Mouse (Mus musculus): ENCODE measurements around the gene Mta2. TPM values are rescaled to one million over a fixed set of nuclear protein-coding genes. Genes with fewer than 3 reads are reported as not detected.

Gene Mta2
- total and polyA plus RNA-seq, 3 experiments: 76.9 to 183 (median 177) TPM

DNA sequence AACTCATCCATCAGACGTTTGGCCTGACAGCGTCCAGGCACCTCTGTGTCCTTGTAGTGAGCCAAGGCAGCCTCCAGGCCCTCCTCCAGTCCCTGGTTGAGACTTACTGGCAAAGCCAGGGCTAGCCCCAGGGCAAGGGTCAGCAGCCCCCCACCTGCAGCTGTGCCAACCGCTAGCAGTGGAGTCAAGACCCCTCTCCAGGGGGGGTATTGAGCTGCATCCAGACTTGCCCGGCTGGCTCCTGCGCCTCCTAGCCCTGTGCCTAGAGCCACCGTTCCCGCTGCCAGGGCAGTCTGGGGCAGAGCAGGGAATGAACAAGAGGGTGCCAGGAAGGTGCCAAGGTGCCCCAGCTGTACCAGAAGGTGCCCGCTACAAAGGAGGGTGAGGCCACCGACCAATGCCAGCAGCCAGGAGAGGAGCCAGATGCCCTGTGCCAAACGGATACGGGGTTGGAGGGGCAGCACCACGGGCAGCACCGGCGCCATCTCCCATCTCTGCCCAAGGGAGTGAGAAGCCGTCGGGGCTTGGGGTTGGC, 12.9 kb upstream of the Mta2 start:
- DNase-seq (ENCODE audit: low spot score): peak; percentile 38
- peak overlapping the region; percentile 90 for H3K4me3 ChIP-seq (ENCODE audit: low read depth, low read length)
- H3K4me1 ChIP-seq (ENCODE audit: insufficient read depth, low read depth, low read length): peaks cover 86% of the 10 kb centered on the region
- H3K27me3 ChIP-seq (ENCODE audit: insufficient read depth, low read length): no peaks in the 10 kb centered on the region
- ATAC-seq (ENCODE audit: extremely low read depth, insufficient number of reproducible peaks, low FRiP score, poor library complexity, severe bottlenecking): no peak
- no peaks in the 10 kb centered on the region for H3K9me3 ChIP-seq (replicated peaks)
- TF ChIP-seq CTCF (IDR thresholded peaks at IDR 0.05; ENCODE audit: low read depth, low read length): no peak
- no peak for TF ChIP-seq GATA1 (IDR thresholded peaks at IDR 0.05; ENCODE audit: borderline replicate concordance, low read length)
- no peak for TF ChIP-seq POLR2AphosphoS5 (IDR thresholded peaks at IDR 0.05; ENCODE audit: insufficient replicate concordance, low read depth, low read length)
- TF ChIP-seq TAL1 (conservative IDR thresholded peaks at IDR 0.05; ENCODE audit: low read depth, low read length): no peak
- no peak for TF ChIP-seq GATA2 (IDR thresholded peaks at IDR 0.05; ENCODE audit: borderline replicate concordance, low read depth, low read length)
- H3K36me3 ChIP-seq (replicated peaks): peaks cover 76% of the 10 kb centered on the region

DNA sequence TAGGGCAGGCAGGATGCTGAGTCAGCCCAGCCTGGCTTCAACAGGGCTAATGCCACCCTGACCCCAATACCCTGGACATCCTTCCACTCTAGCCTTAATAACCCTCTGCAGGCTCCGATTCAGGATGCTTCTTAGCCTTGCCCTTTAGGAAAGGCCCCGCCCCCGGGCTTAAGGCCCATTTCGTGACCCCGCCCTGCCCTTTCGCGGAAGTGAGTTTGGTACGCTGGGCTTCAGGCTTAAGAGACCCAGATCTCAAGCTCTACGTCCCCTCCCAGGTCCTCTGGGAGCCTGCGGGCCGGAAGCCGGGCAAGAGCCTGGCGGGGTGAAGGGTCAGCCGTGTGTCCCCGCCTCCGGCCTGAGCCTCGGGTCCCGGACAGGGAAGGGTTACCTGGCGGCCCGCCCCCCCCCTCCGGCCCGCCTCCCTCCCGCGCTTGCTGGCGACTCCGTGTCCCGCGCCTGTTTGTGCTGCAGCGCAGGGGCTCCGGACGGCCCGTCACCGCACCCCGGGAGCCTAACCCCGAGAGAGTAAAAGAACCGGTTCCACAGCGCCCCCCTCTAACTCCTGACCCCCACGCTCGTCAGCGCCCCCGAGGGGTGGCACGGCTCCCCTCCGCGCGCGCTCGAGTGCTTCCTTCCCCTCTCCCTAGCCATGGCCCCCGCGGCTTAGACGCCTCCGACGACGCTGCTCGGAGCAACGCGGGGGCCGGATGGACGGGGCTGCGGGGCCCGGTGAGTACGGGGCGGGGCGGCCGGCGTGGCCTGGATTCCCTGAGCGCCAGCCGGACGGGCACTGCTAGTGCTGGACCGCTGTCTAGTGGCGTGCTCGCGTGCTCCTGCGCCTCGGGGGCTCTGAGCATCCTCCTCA, 12.2 kb upstream of the Mta2 start, which contains the start of the genes Rom1 and Eml3:
Gene Rom1, minus strand, starts transcription at position 133 of the 865 bp plus-strand sequence.
Gene Eml3, plus strand, starts transcription at position 329 of the 865 bp plus-strand sequence.
- ATAC-seq (ENCODE audit: extremely low read depth, insufficient number of reproducible peaks, low FRiP score, poor library complexity, severe bottlenecking) (peak; percentile 18; the same call in 1 of the 2 replicates), DNase-seq (ENCODE audit: low spot score) (peak; percentile 87)
- H3K4me1 ChIP-seq (ENCODE audit: insufficient read depth, low read depth, low read length): peaks cover 85% of the 10 kb centered on the region
- TF ChIP-seq POLR2AphosphoS5 (IDR thresholded peaks at IDR 0.05; ENCODE audit: insufficient replicate concordance, low read depth, low read length) (no peak), CTCF (IDR thresholded peaks at IDR 0.05; ENCODE audit: low read depth, low read length) (no peak), GATA2 (IDR thresholded peaks at IDR 0.05; ENCODE audit: borderline replicate concordance, low read depth, low read length) (no peak), TAL1 (conservative IDR thresholded peaks at IDR 0.05; ENCODE audit: low read depth, low read length) (no peak)
- no peaks in the 10 kb centered on the region for H3K9me3 ChIP-seq (replicated peaks)
- peaks cover 78% of the 10 kb centered on the region for H3K36me3 ChIP-seq (replicated peaks)
- peak within 1 kb of the TSS; percentile 90 for H3K4me3 ChIP-seq (ENCODE audit: low read depth, low read length)
- H3K27me3 ChIP-seq (ENCODE audit: insufficient read depth, low read length): no peaks in the 10 kb centered on the region

DNA sequence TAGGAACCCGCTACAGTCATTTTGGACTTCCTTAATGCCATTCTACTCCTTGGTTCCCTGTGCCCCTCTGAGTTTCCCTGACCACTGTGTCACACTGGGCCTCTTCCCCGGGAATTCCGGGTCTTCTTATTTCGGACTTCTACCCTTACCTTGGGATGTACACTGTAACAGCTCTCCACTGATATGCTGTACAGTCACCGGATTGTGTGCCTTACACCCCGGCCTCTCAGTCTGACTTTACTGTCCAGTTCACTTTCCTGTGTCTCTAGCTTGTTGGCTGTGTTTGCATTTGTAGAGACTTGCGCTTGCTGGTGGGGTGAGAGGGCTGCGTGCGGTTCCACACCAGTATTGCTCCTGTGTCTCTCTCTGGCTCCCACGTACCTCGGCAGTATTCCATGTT, 11.6 kb upstream of the Mta2 start:
- Histone ChIP-seq H3K4me3 (ENCODE audit: low read depth, low read length) (peak overlapping the region; percentile 90), H3K27me3 (ENCODE audit: insufficient read depth, low read length) (no peaks in the 10 kb centered on the region), H3K4me1 (ENCODE audit: insufficient read depth, low read depth, low read length) (peaks cover 86% of the 10 kb centered on the region), H3K36me3 (replicated peaks) (peaks cover 80% of the 10 kb centered on the region), H3K9me3 (replicated peaks) (no peaks in the 10 kb centered on the region)
- ATAC-seq (ENCODE audit: extremely low read depth, insufficient number of reproducible peaks, low FRiP score, poor library complexity, severe bottlenecking) (no peak), DNase-seq (ENCODE audit: low spot score) (no peak)
- TF ChIP-seq TAL1 (conservative IDR thresholded peaks at IDR 0.05; ENCODE audit: low read depth, low read length) (no peak), POLR2AphosphoS5 (IDR thresholded peaks at IDR 0.05; ENCODE audit: insufficient replicate concordance, low read depth, low read length) (no peak), CTCF (IDR thresholded peaks at IDR 0.05; ENCODE audit: low read depth, low read length) (no peak), GATA2 (IDR thresholded peaks at IDR 0.05; ENCODE audit: borderline replicate concordance, low read depth, low read length) (no peak), GATA1 (IDR thresholded peaks at IDR 0.05; ENCODE audit: borderline replicate concordance, low read length) (no peak)

DNA sequence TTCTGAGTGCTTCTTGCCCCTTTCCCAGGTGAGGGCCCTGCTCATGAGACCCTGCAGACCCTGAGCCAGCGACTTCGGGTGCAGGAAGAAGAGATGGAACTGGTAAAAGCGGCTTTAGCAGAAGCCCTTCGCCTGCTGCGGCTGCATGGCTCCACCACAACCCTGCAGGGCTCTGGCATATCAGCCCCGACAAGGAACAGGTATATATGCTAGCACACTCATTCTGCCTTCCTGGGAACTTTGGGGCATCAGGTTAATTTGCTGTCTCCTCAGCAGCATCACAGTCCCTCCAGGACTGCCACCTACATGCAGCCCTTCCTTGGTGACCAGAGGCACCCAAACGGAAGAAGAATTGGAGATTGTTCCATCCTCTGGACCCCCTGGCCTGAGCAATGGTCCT, 10.9 kb upstream of the Mta2 start:
- Histone ChIP-seq H3K36me3 (replicated peaks) (peaks cover 80% of the 10 kb centered on the region), H3K4me3 (ENCODE audit: low read depth, low read length) (peak overlapping the region; percentile 90), H3K27me3 (ENCODE audit: insufficient read depth, low read length) (no peaks in the 10 kb centered on the region), H3K9me3 (replicated peaks) (no peaks in the 10 kb centered on the region), H3K4me1 (ENCODE audit: insufficient read depth, low read depth, low read length) (peaks cover 80% of the 10 kb centered on the region)
- TF ChIP-seq GATA1 (IDR thresholded peaks at IDR 0.05; ENCODE audit: borderline replicate concordance, low read length) (no peak), POLR2AphosphoS5 (IDR thresholded peaks at IDR 0.05; ENCODE audit: insufficient replicate concordance, low read depth, low read length) (no peak), GATA2 (IDR thresholded peaks at IDR 0.05; ENCODE audit: borderline replicate concordance, low read depth, low read length) (no peak), TAL1 (conservative IDR thresholded peaks at IDR 0.05; ENCODE audit: low read depth, low read length) (no peak)
- ATAC-seq (ENCODE audit: extremely low read depth, insufficient number of reproducible peaks, low FRiP score, poor library complexity, severe bottlenecking) (no peak), DNase-seq (ENCODE audit: low spot score) (no peak)

DNA sequence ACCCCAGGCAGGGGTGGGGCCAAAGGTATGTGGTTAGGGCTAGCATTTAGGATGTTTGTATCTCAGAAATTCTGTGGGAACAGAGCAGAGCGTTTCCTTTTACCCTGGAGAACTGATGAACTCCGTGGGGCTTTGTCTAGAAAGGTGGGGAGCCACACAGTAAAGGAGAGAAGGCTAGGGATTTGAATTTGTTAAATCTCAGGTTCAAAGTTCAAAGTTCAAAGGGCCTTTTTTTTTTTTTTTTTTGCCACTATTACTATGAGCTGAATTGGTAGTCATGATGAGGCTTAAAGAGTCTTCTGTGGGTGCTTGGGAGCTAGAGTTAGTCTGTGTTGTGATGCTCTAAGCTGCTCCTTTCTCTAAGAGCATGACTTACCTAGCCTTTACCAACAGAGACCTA, 4.9 kb upstream of the Mta2 start:
- no peaks in the 10 kb centered on the region for H3K9me3 ChIP-seq (replicated peaks)
- H3K36me3 ChIP-seq (replicated peaks): peaks cover 93% of the 10 kb centered on the region
- peaks cover 72% of the 10 kb centered on the region for H3K4me1 ChIP-seq (ENCODE audit: insufficient read depth, low read depth, low read length)
- ATAC-seq (ENCODE audit: extremely low read depth, insufficient number of reproducible peaks, low FRiP score, poor library complexity, severe bottlenecking) (no peak), DNase-seq (ENCODE audit: low spot score) (no peak)
- H3K27me3 ChIP-seq (ENCODE audit: insufficient read depth, low read length): no peaks in the 10 kb centered on the region
- H3K4me3 ChIP-seq (ENCODE audit: low read depth, low read length): no peak overlapping the region
- TF ChIP-seq TAL1 (conservative IDR thresholded peaks at IDR 0.05; ENCODE audit: low read depth, low read length) (no peak), GATA2 (IDR thresholded peaks at IDR 0.05; ENCODE audit: borderline replicate concordance, low read depth, low read length) (no peak), GATA1 (IDR thresholded peaks at IDR 0.05; ENCODE audit: borderline replicate concordance, low read length) (no peak), CTCF (IDR thresholded peaks at IDR 0.05; ENCODE audit: low read depth, low read length) (no peak), POLR2AphosphoS5 (IDR thresholded peaks at IDR 0.05; ENCODE audit: insufficient replicate concordance, low read depth, low read length) (no peak)

DNA sequence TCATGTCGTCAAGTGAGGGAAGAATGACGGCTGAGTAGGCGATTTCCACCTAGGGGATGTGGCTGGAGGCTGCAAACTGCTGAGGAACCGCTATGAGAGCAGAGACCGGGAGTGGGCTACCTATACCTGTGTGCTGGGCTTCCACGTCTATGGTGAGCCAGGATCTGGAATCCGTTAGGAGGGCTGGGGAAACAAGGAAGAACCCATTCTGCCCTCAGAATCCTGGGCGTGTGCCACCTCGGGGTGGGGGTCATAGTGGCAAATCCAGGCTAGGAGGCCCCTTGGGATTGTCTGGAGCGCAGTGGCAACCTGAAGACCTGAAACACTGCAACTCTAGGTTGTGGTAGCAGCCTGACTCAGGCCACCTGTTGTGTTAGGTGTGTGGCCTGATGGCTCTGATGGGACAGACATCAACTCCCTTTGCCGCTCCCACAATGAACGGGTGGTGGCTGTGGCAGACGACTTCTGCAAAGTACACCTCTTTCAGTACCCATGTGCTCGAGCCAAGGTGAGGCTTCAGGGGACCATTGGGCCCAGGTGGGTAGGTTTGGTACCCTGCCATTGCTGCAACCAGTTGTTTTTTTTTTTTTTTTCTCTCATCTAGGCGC, 1.0 kb upstream of the Mta2 start:
- H3K36me3 ChIP-seq (replicated peaks): peaks cover 76% of the 10 kb centered on the region
- no peaks in the 10 kb centered on the region for H3K27me3 ChIP-seq (ENCODE audit: insufficient read depth, low read length)
- H3K4me3 ChIP-seq (ENCODE audit: low read depth, low read length): peak overlapping the region; percentile 97; the same call in 1 of the 2 replicates
- no peaks in the 10 kb centered on the region for H3K9me3 ChIP-seq (replicated peaks)
- ATAC-seq (ENCODE audit: extremely low read depth, insufficient number of reproducible peaks, low FRiP score, poor library complexity, severe bottlenecking) (no peak), DNase-seq (ENCODE audit: low spot score) (no peak)
- H3K4me1 ChIP-seq (ENCODE audit: insufficient read depth, low read depth, low read length): peaks cover 75% of the 10 kb centered on the region
- TF ChIP-seq POLR2AphosphoS5 (IDR thresholded peaks at IDR 0.05; ENCODE audit: insufficient replicate concordance, low read depth, low read length): no peak
- TF ChIP-seq TAL1 (conservative IDR thresholded peaks at IDR 0.05; ENCODE audit: low read depth, low read length): no peak
- TF ChIP-seq CTCF (IDR thresholded peaks at IDR 0.05; ENCODE audit: low read depth, low read length): no peak
- TF ChIP-seq GATA1 (IDR thresholded peaks at IDR 0.05; ENCODE audit: borderline replicate concordance, low read length): no peak
- TF ChIP-seq GATA2 (IDR thresholded peaks at IDR 0.05; ENCODE audit: borderline replicate concordance, low read depth, low read length): no peak
